Mouse (Mus musculus) cerebellum, adult 11 months (tissue): ENCODE data around the gene Eci3.
"Not testable (repeated sequence)": the region's sequence is repeated elsewhere in the genome, so short reads cannot be mapped to it uniquely, and the experiment has no call there.

Experiments used
- DNase-seq: peaks from one replicate; pipeline ENCODE4 v3.0.0; 2022

Eci3 gene

GRCm38 (mm10) chr13:34963511-34964397, at the start of gene Eci3:
Gene Eci3 (minus strand): TSS chr13:34963810.
- no peak for DNase-seq

GRCm38 (mm10) chr13:34995925-34996324, 32.3 kb upstream of the Eci3 start:
- DNase-seq = no peak

GRCm38 (mm10) chr13:34993983-34994811, 30.6 kb upstream of the Eci3 start:
- peak; percentile 87 for DNase-seq

- no peak for DNase-seq
Observed at GRCm38 (mm10) chr13:34993595-34993982, 30.0 kb upstream of the Eci3 start.

- no peak for DNase-seq
Observed at GRCm38 (mm10) chr13:34993085-34993484, 29.5 kb upstream of the Eci3 start.

GRCm38 (mm10) chr13:34991581-34992273, 28.1 kb upstream of the Eci3 start:
- DNase-seq = no peak

GRCm38 (mm10) chr13:34983479-34983878, 19.9 kb upstream of the Eci3 start:
- not testable (repeated sequence) for DNase-seq

- DNase-seq = not testable (repeated sequence)
Observed at GRCm38 (mm10) chr13:34978635-34979034, 15.0 kb upstream of the Eci3 start.

- no peak for DNase-seq
Observed at GRCm38 (mm10) chr13:34977410-34977809, 13.8 kb upstream of the Eci3 start.

- no peak for DNase-seq
Observed at GRCm38 (mm10) chr13:34976116-34976515, 12.5 kb upstream of the Eci3 start.

GRCm38 (mm10) chr13:34973770-34974169, 10.2 kb upstream of the Eci3 start:
- DNase-seq = no peak

- no peak for DNase-seq
Observed at GRCm38 (mm10) chr13:34973149-34973548, 9.5 kb upstream of the Eci3 start.

- DNase-seq = not testable (repeated sequence)
Observed at GRCm38 (mm10) chr13:34972456-34972855, 8.8 kb upstream of the Eci3 start.

GRCm38 (mm10) chr13:34965647-34966046, 2.0 kb upstream of the Eci3 start:
- not testable (repeated sequence) for DNase-seq

- DNase-seq = no peak
Observed at GRCm38 (mm10) chr13:34964866-34965265, 1.3 kb upstream of the Eci3 start.

GRCm38 (mm10) chr13:34964419-34964818, 809 bp upstream of the Eci3 start:
- no peak for DNase-seq

- no peak for DNase-seq
Observed at GRCm38 (mm10) chr13:34960996-34961770, 2.4 kb downstream of the Eci3 start.

GRCm38 (mm10) chr13:34958158-34958557, 5.5 kb downstream of the Eci3 start:
- DNase-seq = not testable (repeated sequence)

- DNase-seq = no peak
Observed at GRCm38 (mm10) chr13:34956901-34957300, 6.7 kb downstream of the Eci3 start.

GRCm38 (mm10) chr13:34951437-34951836, 12.2 kb downstream of the Eci3 start:
- not testable (repeated sequence) for DNase-seq

- DNase-seq = no peak
Observed at GRCm38 (mm10) chr13:34942370-34942769, 21.2 kb downstream of the Eci3 start.

- no peak for DNase-seq
Observed at GRCm38 (mm10) chr13:34934931-34935644, 28.5 kb downstream of the Eci3 start.
